In genomic region chr1:93726974-93727373, GRCm38 (mm10) we compare ENCODE assay signal across 9 mouse cellular contexts. TPM values are rescaled to one million over a fixed set of nuclear protein-coding genes. Genes with fewer than 3 reads are reported as not detected.
DNase-seq lines count a peak whose midpoint lies in the region; ATAC-seq lines count a peak whose summit lies in the region.
"Had no signal": no experiment of that assay in that cellular context is flagged by ENCODE, and none has a peak within 500 bp of the region (broad histone marks: within the 10 kb centered on the region; RNA-seq: fewer than 3 reads in every experiment).

No protein-coding gene starts in this region.

- 66% methylated on average over 3 of the region's 3 CpGs for WGBS in intestine, embryonic 16.5 days
- 69% methylated on average over 3 of the region's 3 CpGs for WGBS in limb, embryonic 11.5 days

- H3K4me1 ChIP-seq in intestine, embryonic 16.5 days (ENCODE audit: control insufficient read depth, insufficient read depth, low read length), result no peaks in the 10 kb centered on the region
- H3K4me1 ChIP-seq in limb, embryonic 11.5 days (ENCODE audit: control insufficient read depth, insufficient read depth, low read length), result no peaks in the 10 kb centered on the region

- peak; percentile 49 for DNase-seq in urinary bladder, postnatal 25 days (ENCODE audit: low spot score)
- no peak for DNase-seq in urinary bladder, postnatal 10 days (ENCODE audit: low spot score)
- peak; percentile 45 for DNase-seq in cerebellum, adult 9-11 months
- peak; percentile 63 for DNase-seq in gastrocnemius, postnatal 10 days
- DNase-seq in limb, embryonic 11.5 days (ENCODE audit: low spot score), result peak; percentile 56
- DNase-seq in spleen, postnatal 4 days (ENCODE audit: low spot score in 2 of 2), result peak; percentile 57 to 80

- peak; percentile 26; the same call in 1 of the 2 replicates for ATAC-seq in intestine, embryonic 16.5 days
- no peak for ATAC-seq in limb, embryonic 11.5 days (ENCODE audit: insufficient number of reproducible peaks, low FRiP score, low TSS enrichment, low read depth)
- ATAC-seq in monocyte, adult 5-6 weeks (replicated peaks; ENCODE audit: insufficient number of reproducible peaks, low FRiP score, low TSS enrichment, poor library complexity, severe bottlenecking), result peak; percentile 56

- H3K4me2 ChIP-seq in intestine, embryonic 16.5 days (ENCODE audit: low read depth, low read length), result no peak overlapping the region
- no peak overlapping the region for H3K4me2 ChIP-seq in limb, embryonic 11.5 days (ENCODE audit: low read depth, severe bottlenecking)
- H3K4me2 ChIP-seq: neural tube, embryonic 12.5 days had no signal

- H3K4me3 ChIP-seq in intestine, embryonic 16.5 days (ENCODE audit: low read length), result no peak overlapping the region
- no peak overlapping the region for H3K4me3 ChIP-seq in limb, embryonic 11.5 days (ENCODE audit: low read depth, low read length)
- H3K4me3 ChIP-seq: neural tube, embryonic 12.5 days had no signal

- no peak overlapping the region for H3K27ac ChIP-seq in intestine, embryonic 16.5 days (ENCODE audit: low read length)
- H3K27ac ChIP-seq in limb, embryonic 11.5 days (replicated peaks; ENCODE audit: low read depth, low read length), result no peak overlapping the region
- H3K27ac ChIP-seq: neural tube, embryonic 12.5 days had no signal

- no peaks in the 10 kb centered on the region for H3K9me3 ChIP-seq in intestine, embryonic 16.5 days (ENCODE audit: control insufficient read depth, low read length)
- no peaks in the 10 kb centered on the region for H3K9me3 ChIP-seq in limb, embryonic 11.5 days (ENCODE audit: control insufficient read depth, low read length)
- H3K9me3 ChIP-seq: neural tube, embryonic 12.5 days had no signal

- peaks cover 3% of the 10 kb centered on the region; the same call in 1 of the 2 replicates for H3K36me3 ChIP-seq in intestine, embryonic 16.5 days (ENCODE audit: control insufficient read depth, insufficient read depth, low read length)
- H3K36me3 ChIP-seq in limb, embryonic 11.5 days (ENCODE audit: control insufficient read depth, insufficient read depth, low read length), result no peaks in the 10 kb centered on the region

- H3K27me3 ChIP-seq in intestine, embryonic 16.5 days (replicated peaks; ENCODE audit: control insufficient read depth, insufficient read depth, low read length), result no peaks in the 10 kb centered on the region
- no peaks in the 10 kb centered on the region for H3K27me3 ChIP-seq in limb, embryonic 11.5 days (ENCODE audit: control insufficient read depth, insufficient read depth, low read length)
- H3K27me3 ChIP-seq: neural tube, embryonic 12.5 days had no signal

- H3K9ac ChIP-seq in intestine, embryonic 16.5 days (ENCODE audit: low read depth, low read length), result no peak overlapping the region
- H3K9ac ChIP-seq in limb, embryonic 11.5 days (ENCODE audit: low read length), result no peak overlapping the region
- H3K9ac ChIP-seq: neural tube, embryonic 12.5 days had no signal

RNA-seq across cellular contexts. Expression of gene Atg4b, which starts 24.3 kb away (rescaled TPM):
- total RNA-seq in gastrocnemius, postnatal 10 days (2021), result 10 to 100 TPM; 32.3 to 41.2 TPM
- polyA plus RNA-seq in intestine, embryonic 16.5 days (2015; fragmentation: Nextera tagmentation; extraction: Ambion mirVana), result 64.9 and 69.1 TPM in 2 replicates
- polyA plus RNA-seq in limb, embryonic 11.5 days (2014; fragmentation: Nextera tagmentation; extraction: Ambion mirVana), result 100 and 104 TPM in 2 replicates
- total RNA-seq in monocyte, adult 5-6 weeks (2017), result 21.7 to 86.4 TPM (median 55.1 TPM) in 3 replicates

RNA-seq across cellular contexts. Expression of gene Thap4, which starts 27.7 kb away (rescaled TPM):
- 10 to 100 TPM; 32.3 to 38.8 TPM for total RNA-seq in gastrocnemius, postnatal 10 days (2021)
- polyA plus RNA-seq in intestine, embryonic 16.5 days (2015; fragmentation: Nextera tagmentation; extraction: Ambion mirVana), result 85.9 and 88.1 TPM in 2 replicates
- polyA plus RNA-seq in limb, embryonic 11.5 days (2014; fragmentation: Nextera tagmentation; extraction: Ambion mirVana), result 44.0 and 57.9 TPM in 2 replicates
- total RNA-seq in monocyte, adult 5-6 weeks (2017), result 6.8 to 26.3 TPM (median 11.5 TPM) in 3 replicates

RNA-seq across cellular contexts. Expression of gene Bok, which starts 41.5 kb away (rescaled TPM):
- 1 to 10 TPM; 5.6 to 6.4 TPM for total RNA-seq in gastrocnemius, postnatal 10 days (2021)
- polyA plus RNA-seq in intestine, embryonic 16.5 days (2015; fragmentation: Nextera tagmentation; extraction: Ambion mirVana), result 44.7 and 53.0 TPM in 2 replicates
- 29.2 and 29.3 TPM in 2 replicates for polyA plus RNA-seq in limb, embryonic 11.5 days (2014; fragmentation: Nextera tagmentation; extraction: Ambion mirVana)
- not detected in 3 replicates for total RNA-seq in monocyte, adult 5-6 weeks (2017)
